In genomic region chr17:71178530-71179181, GRCm38 (mm10) we compare ENCODE assay signal across 9 mouse cellular contexts. TPM values are rescaled to one million over a fixed set of nuclear protein-coding genes. Genes with fewer than 3 reads are reported as not detected.
DNase-seq lines count a peak whose midpoint lies in the region; ATAC-seq and TF ChIP-seq lines count a peak whose summit lies in the region.
"Had no signal": no experiment of that assay in that cellular context is flagged by ENCODE, and none has a peak within 500 bp of the region (broad histone marks: within the 10 kb centered on the region; RNA-seq: fewer than 3 reads in every experiment).

No protein-coding gene starts in this region.

- H3K27me3 ChIP-seq in lung, postnatal 0 days (replicated peaks; ENCODE audit: insufficient read depth, low read length) = no peaks in the 10 kb centered on the region
- H3K27me3 ChIP-seq in embryonic facial prominence, embryonic 13.5 days = no peaks in the 10 kb centered on the region
- no peaks in the 10 kb centered on the region for H3K27me3 ChIP-seq in limb, embryonic 10.5 days (ENCODE audit: low read depth, poor library complexity, severe bottlenecking)
- H3K27me3 ChIP-seq in stomach, embryonic 16.5 days (ENCODE audit: control insufficient read depth, insufficient read depth, low read length) = no peaks in the 10 kb centered on the region

- H3K36me3 ChIP-seq in lung, postnatal 0 days (ENCODE audit: insufficient read depth, low read length) = no peaks in the 10 kb centered on the region
- no peaks in the 10 kb centered on the region for H3K36me3 ChIP-seq in embryonic facial prominence, embryonic 13.5 days
- no peaks in the 10 kb centered on the region for H3K36me3 ChIP-seq in limb, embryonic 10.5 days
- no peaks in the 10 kb centered on the region for H3K36me3 ChIP-seq in stomach, embryonic 16.5 days (ENCODE audit: control insufficient read depth, insufficient read depth, low read length)

- TF ChIP-seq CTCF in lung, postnatal 0 days (IDR thresholded peaks at IDR 0.05) = no peak

- H3K4me3 ChIP-seq in lung, postnatal 0 days (ENCODE audit: low read depth, low read length) = no peak overlapping the region
- no peak overlapping the region for H3K4me3 ChIP-seq in embryonic facial prominence, embryonic 13.5 days
- H3K4me3 ChIP-seq in limb, embryonic 10.5 days = no peak overlapping the region
- no peak overlapping the region for H3K4me3 ChIP-seq in stomach, embryonic 16.5 days (replicated peaks; ENCODE audit: low read length)

- H3K4me2 ChIP-seq in lung, postnatal 0 days (replicated peaks; ENCODE audit: low read depth, low read length) = 0 out of 2 replicates have a peak overlapping the region, but pooled peaks have one; percentile 6
- H3K4me2 ChIP-seq in embryonic facial prominence, embryonic 13.5 days = 0 out of 2 replicates have a peak overlapping the region, but pooled peaks have one; percentile 0
- no peak overlapping the region for H3K4me2 ChIP-seq in stomach, embryonic 16.5 days (ENCODE audit: low read depth, low read length)

- H3K9ac ChIP-seq in lung, postnatal 0 days (replicated peaks; ENCODE audit: low read depth) = no peak overlapping the region
- no peak overlapping the region for H3K9ac ChIP-seq in embryonic facial prominence, embryonic 13.5 days
- no peak overlapping the region for H3K9ac ChIP-seq in stomach, embryonic 16.5 days (ENCODE audit: low read length)

- TF ChIP-seq EP300 in lung, postnatal 0 days (IDR thresholded peaks at IDR 0.05) = no peak

- no peak for DNase-seq in lung, postnatal 0 days (ENCODE audit: low spot score)
- no peak for DNase-seq in lung, postnatal 14 days
- no peak for DNase-seq in limb, embryonic 10.5 days (ENCODE audit: low spot score)
- DNase-seq in cerebellum, adult 11 months = no peak
- DNase-seq in cerebellum, postnatal 36 days = no peak
- DNase-seq: cerebellum, postnatal 14 days; gastrocnemius, postnatal 36 days had no signal

- H3K4me1 ChIP-seq in lung, postnatal 0 days (ENCODE audit: insufficient read depth, low read depth, low read length) = peaks cover 4% of the 10 kb centered on the region; the same call in 1 of the 2 replicates
- peaks cover 17% of the 10 kb centered on the region for H3K4me1 ChIP-seq in embryonic facial prominence, embryonic 13.5 days
- H3K4me1 ChIP-seq in limb, embryonic 10.5 days = peaks cover 34% of the 10 kb centered on the region
- H3K4me1 ChIP-seq in stomach, embryonic 16.5 days (ENCODE audit: control insufficient read depth, insufficient read depth, low read length) = peaks cover 10% of the 10 kb centered on the region; the same call in 1 of the 2 replicates

- ATAC-seq in lung, postnatal 0 days = no peak
- ATAC-seq in embryonic facial prominence, embryonic 13.5 days (ENCODE audit: insufficient number of reproducible peaks, insufficient read depth, low FRiP score, low TSS enrichment, low read depth) = no peak
- ATAC-seq in stomach, embryonic 16.5 days (ENCODE audit: insufficient read depth, low FRiP score) = no peak

- 20% methylated on average over 10 of the region's 10 CpGs for WGBS in lung, postnatal 0 days
- 20% methylated on average over 10 of the region's 10 CpGs for whole genome bisulfite sequencing in embryonic facial prominence, embryonic 13.5 days
- WGBS in limb, embryonic 10.5 days = 51% methylated on average over 10 of the region's 10 CpGs
- WGBS in stomach, embryonic 16.5 days = 36% methylated on average over 10 of the region's 10 CpGs

- no peaks in the 10 kb centered on the region for H3K9me3 ChIP-seq in lung, postnatal 0 days (ENCODE audit: low read length)
- H3K9me3 ChIP-seq in embryonic facial prominence, embryonic 13.5 days = no peaks in the 10 kb centered on the region
- no peaks in the 10 kb centered on the region for H3K9me3 ChIP-seq in limb, embryonic 10.5 days (replicated peaks)
- no peaks in the 10 kb centered on the region for H3K9me3 ChIP-seq in stomach, embryonic 16.5 days (replicated peaks; ENCODE audit: control insufficient read depth, low read length)

- 0 out of 2 replicates have a peak overlapping the region, but pooled peaks have one; percentile 9 for H3K27ac ChIP-seq in lung, postnatal 0 days (ENCODE audit: low read length)
- peak overlapping the region; percentile 8; the same call in 1 of the 2 replicates for H3K27ac ChIP-seq in embryonic facial prominence, embryonic 13.5 days
- H3K27ac ChIP-seq in limb, embryonic 10.5 days = peak overlapping the region; percentile 5; the same call in 1 of the 2 replicates
- H3K27ac ChIP-seq in stomach, embryonic 16.5 days (ENCODE audit: low read length) = 0 out of 2 replicates have a peak overlapping the region, but pooled peaks have one; percentile 43

RNA-seq across cellular contexts. Expression of gene Lpin2, which starts 3.7 kb away (rescaled TPM):
- polyA plus RNA-seq in lung, postnatal 0 days (2015; fragmentation: Nextera tagmentation; extraction: Ambion mirVana) = 54.1 and 65.8 TPM in 2 replicates
- 49.9 and 52.2 TPM in 2 replicates for polyA plus RNA-seq in embryonic facial prominence, embryonic 13.5 days (2015; fragmentation: Nextera tagmentation; extraction: Ambion mirVana)
- 40.0 and 51.8 TPM in 2 replicates for polyA plus RNA-seq in limb, embryonic 10.5 days (2016; fragmentation: Nextera tagmentation; extraction: Ambion mirVana)
- polyA plus RNA-seq in stomach, embryonic 16.5 days (2015; fragmentation: Nextera tagmentation; extraction: Ambion mirVana) = 27.6 and 28.8 TPM in 2 replicates
